Mouse (Mus musculus): ENCODE data around the gene Ndufs1. TPM values are rescaled to one million over a fixed set of nuclear protein-coding genes. Genes with fewer than 3 reads are reported as not detected.

Gene Ndufs1
- polyA plus RNA-seq, 1 experiment, result 137 TPM

GRCm38 (mm10) chr1:63120382-63120781, 56.3 kb downstream of the Ndufs1 start:
- no peak for DNase-seq (ENCODE audit: extremely low spot score in 1 of 2, low spot score in 1 of 2)

GRCm38 (mm10) chr1:63119675-63120074, 57.0 kb downstream of the Ndufs1 start:
- DNase-seq (ENCODE audit: extremely low spot score in 1 of 2, low spot score in 1 of 2), result no peak

DNA sequence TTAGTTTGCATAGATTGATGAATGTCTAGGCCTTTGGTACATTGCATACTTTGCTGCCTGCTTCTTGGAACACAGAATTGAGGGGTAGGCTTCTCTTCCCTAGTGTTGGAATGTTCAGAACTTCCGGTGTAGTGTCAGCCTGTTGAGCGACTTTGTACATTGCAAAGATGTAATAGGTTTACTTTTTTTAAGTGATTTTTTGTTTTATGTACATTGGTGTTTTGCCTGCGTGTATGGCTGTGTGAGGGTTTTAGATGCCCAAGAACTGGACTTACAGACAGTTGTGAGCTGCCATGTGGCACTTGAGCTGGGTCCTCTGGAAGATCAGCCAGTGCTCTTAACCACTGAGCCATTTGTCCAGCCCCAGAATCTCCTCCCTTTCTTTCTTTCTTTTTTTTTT, 61.1 kb downstream of the Ndufs1 start:
- DNase-seq (ENCODE audit: extremely low spot score in 1 of 2, low spot score in 1 of 2), result no peak

- no peak for DNase-seq (ENCODE audit: extremely low spot score in 1 of 2, low spot score in 1 of 2)
These were observed 61.5 kb downstream of the Ndufs1 start for GRCm38 (mm10) chr1:63115096-63115495.

DNA sequence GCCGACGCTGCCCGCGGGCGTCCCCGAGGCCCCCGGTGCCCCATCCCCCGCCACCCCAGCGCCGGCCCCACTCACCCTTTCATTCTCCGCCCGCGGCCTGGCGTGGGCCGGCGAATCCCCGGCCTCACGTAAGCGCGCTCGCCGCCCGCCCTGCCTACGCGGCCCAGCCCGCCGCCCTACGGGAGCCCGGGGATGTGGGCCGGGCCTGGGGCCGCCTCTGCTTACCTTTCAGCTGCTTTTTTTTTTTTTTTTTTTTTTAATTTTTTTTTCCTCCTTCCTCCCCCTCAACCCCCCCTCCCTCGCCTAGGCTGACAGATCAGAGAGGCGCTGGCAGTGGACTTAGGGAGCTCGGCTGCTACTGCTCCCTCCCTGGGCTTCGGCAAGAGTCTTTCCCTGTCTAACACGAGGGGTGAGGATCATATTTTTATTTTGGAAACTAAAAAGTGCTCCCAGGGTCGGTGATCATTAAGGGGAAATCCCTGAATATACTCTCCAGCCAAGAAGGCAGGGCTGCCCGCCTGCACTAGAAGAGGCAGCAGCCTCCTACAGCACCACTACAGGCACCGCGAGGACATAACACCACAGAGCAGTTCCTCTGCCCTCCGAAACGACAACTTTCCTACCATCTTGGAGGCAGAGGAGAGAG, 62.4 kb downstream of the Ndufs1 start, which contains the start of gene Ino80d:
TSS of gene Ino80d (minus strand) at position 532 of the 646 bp plus-strand sequence.
- DNase-seq (ENCODE audit: extremely low spot score in 1 of 2, low spot score in 1 of 2), result peak; percentile 62 to 79

- no peak for DNase-seq (ENCODE audit: extremely low spot score in 1 of 2, low spot score in 1 of 2)
These were observed 63.1 kb downstream of the Ndufs1 start for GRCm38 (mm10) chr1:63113274-63114135.

GRCm38 (mm10) chr1:63112865-63113261, 63.8 kb downstream of the Ndufs1 start:
- no peak for DNase-seq (ENCODE audit: extremely low spot score in 1 of 2, low spot score in 1 of 2)

- DNase-seq (ENCODE audit: extremely low spot score in 1 of 2, low spot score in 1 of 2), result no peak
These were observed 64.3 kb downstream of the Ndufs1 start for GRCm38 (mm10) chr1:63112151-63112864.

DNA sequence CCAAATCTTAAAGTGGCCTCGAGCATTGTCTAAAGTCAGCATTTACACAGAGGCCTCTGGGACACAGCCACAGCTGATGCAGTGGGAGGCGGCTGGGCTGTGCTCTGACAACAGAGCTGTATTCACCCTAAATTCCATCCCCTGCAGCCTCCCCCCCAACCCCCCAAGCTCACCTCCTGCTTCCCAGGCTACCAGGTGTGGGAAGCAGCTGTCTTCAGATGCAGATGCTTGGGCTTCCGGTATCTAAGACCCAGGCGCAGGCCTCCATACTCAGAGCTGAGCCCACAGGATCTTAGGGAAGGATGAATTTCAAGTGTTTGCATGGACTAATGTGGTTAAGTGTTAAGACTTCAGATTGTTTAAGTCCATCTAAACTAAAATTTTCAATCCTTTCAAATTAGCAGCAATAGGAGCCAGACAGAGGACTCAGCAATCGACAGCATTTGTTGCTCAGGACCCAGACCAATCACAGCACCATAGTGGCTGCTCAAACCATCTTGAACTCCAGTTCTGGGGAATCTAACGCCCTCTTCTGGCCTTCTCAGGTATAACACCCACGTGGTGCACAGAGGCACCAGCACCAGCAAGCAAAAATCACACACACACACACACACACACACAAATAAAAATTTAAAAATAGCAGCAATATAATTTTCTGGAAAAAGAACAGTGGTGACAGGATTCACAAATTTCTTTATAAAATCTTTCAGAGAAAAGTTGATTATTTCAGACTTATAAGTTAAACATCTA, 65.9 kb downstream of the Ndufs1 start:
- DNase-seq (ENCODE audit: extremely low spot score in 1 of 2, low spot score in 1 of 2), result no peak

GRCm38 (mm10) chr1:63107614-63108327, 68.9 kb downstream of the Ndufs1 start:
- DNase-seq (ENCODE audit: extremely low spot score in 1 of 2, low spot score in 1 of 2), result no peak

GRCm38 (mm10) chr1:63102758-63103451, 73.7 kb downstream of the Ndufs1 start:
- DNase-seq (ENCODE audit: extremely low spot score in 1 of 2, low spot score in 1 of 2), result no peak

GRCm38 (mm10) chr1:63100196-63100595, 76.4 kb downstream of the Ndufs1 start:
- DNase-seq (ENCODE audit: extremely low spot score in 1 of 2, low spot score in 1 of 2), result no peak

- no peak for DNase-seq (ENCODE audit: extremely low spot score in 1 of 2, low spot score in 1 of 2)
These were observed 77.8 kb downstream of the Ndufs1 start for GRCm38 (mm10) chr1:63098831-63099230.

DNA sequence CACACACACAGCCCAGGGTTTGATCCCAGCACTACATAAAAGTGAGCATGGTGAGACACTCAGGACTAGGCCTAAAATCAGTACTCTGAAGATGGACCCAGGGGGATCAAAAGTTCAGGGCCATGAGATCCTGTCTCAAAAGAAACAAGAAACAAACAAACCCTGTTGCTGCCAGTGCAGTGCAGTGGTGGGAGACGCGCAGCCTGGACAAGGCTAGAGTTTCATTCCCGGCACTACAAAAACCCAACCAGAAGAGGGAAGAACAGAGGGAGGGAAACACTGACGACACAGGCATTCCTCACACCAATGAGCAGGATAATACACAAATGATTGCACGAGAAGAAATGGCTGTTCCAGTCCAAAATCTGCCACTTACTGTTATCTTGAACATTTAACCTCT, 80.6 kb downstream of the Ndufs1 start:
- DNase-seq (ENCODE audit: extremely low spot score in 1 of 2, low spot score in 1 of 2), result no peak

Other genes starting within 250 kb of the Ndufs1 start
- gene Ino80d, start 62.2 kb downstream of the Ndufs1 start, polyA plus RNA-seq (2012; rRNA removed), result 9.0 and 9.7 TPM in 2 replicates
- gene Eef1b2, start within 50 bp of the Ndufs1 start, polyA plus RNA-seq (2012; rRNA removed), result 332 and 341 TPM in 2 replicates
- 0.97 and 0.98 TPM in 2 replicates for gene Gpr1, start 37.7 kb upstream of the Ndufs1 start, polyA plus RNA-seq (2012; rRNA removed)
- gene Zdbf2, start 96.4 kb upstream of the Ndufs1 start, polyA plus RNA-seq (2012; rRNA removed), result 2.6 and 3.2 TPM in 2 replicates

All from frontal cortex, adult 2 months (tissue).